13 mouse cellular contexts compared by ENCODE assay signal in genomic region chr5:113516119-113516872, GRCm38 (mm10). TPM values are rescaled to one million over a fixed set of nuclear protein-coding genes. Genes with fewer than 3 reads are reported as not detected.
DNase-seq lines count a peak whose midpoint lies in the region; ATAC-seq and TF ChIP-seq lines count a peak whose summit lies in the region.
"Had no signal": no experiment of that assay in that cellular context is flagged by ENCODE, and none has a peak within 500 bp of the region (broad histone marks: within the 10 kb centered on the region; RNA-seq: fewer than 3 reads in every experiment).

No protein-coding gene starts in this region.

- no peak overlapping the region for H3K27ac ChIP-seq in lung, embryonic 16.5 days (ENCODE audit: low read length)
- no peak overlapping the region for H3K27ac ChIP-seq in hindbrain, embryonic 16.5 days (ENCODE audit: low read depth, low read length)
- H3K27ac ChIP-seq: intestine, embryonic 15.5 days; left cerebral cortex, adult 2 months; liver, embryonic 13.5 days had no signal

- peak overlapping the region; percentile 13; the same call in 1 of the 2 replicates for H3K4me2 ChIP-seq in lung, embryonic 16.5 days (ENCODE audit: low read depth, low read length)
- H3K4me2 ChIP-seq in hindbrain, embryonic 16.5 days (ENCODE audit: low read length) = peak overlapping the region; percentile 4; the same call in 1 of the 2 replicates
- H3K4me2 ChIP-seq: liver, embryonic 13.5 days had no signal

- no peak overlapping the region for H3K4me3 ChIP-seq in lung, embryonic 16.5 days (ENCODE audit: low read length)
- H3K4me3 ChIP-seq in lung, adult 2 months (replicated peaks; ENCODE audit: extremely low read depth, low read depth, low read length) = no peak overlapping the region
- H3K4me3 ChIP-seq in hindbrain, embryonic 16.5 days (ENCODE audit: low read length) = no peak overlapping the region
- H3K4me3 ChIP-seq: intestine, embryonic 15.5 days; left cerebral cortex, adult 2 months; liver, embryonic 13.5 days had no signal

- H3K9ac ChIP-seq in lung, embryonic 16.5 days (ENCODE audit: low read length) = no peak overlapping the region
- no peak overlapping the region for H3K9ac ChIP-seq in hindbrain, embryonic 16.5 days (ENCODE audit: low read depth, low read length)
- H3K9ac ChIP-seq: intestine, embryonic 15.5 days; liver, embryonic 13.5 days had no signal

- no peaks in the 10 kb centered on the region for H3K27me3 ChIP-seq in lung, embryonic 16.5 days (ENCODE audit: control insufficient read depth, insufficient read depth, low read depth, low read length)
- H3K27me3 ChIP-seq in hindbrain, embryonic 16.5 days (replicated peaks; ENCODE audit: control insufficient read depth, insufficient read depth, low read length) = 0 out of 2 replicates have a peak, but pooled peaks cover 3% of the 10 kb centered on the region
- H3K27me3 ChIP-seq: intestine, embryonic 15.5 days; liver, embryonic 13.5 days; Patski had no signal

- WGBS in lung, embryonic 16.5 days = 29% methylated on average over 14 of the region's 14 CpGs
- WGBS in lung, adult 2 months = 37% methylated on average over 14 of the region's 14 CpGs
- WGBS in hindbrain, embryonic 16.5 days = 33% methylated on average over 14 of the region's 14 CpGs

- TF ChIP-seq CTCF in lung, adult 2 months (IDR thresholded peaks at IDR 0.05; ENCODE audit: insufficient read depth, low read length) = no peak

- no peak for TF ChIP-seq POLR2A in lung, adult 2 months (IDR thresholded peaks at IDR 0.05; ENCODE audit: borderline replicate concordance, extremely low read depth, low read depth, low read length)

- peak; percentile 35 for DNase-seq in embryo, embryonic 10 days (ENCODE audit: low spot score)
- no peak for DNase-seq in embryo, embryonic 10.5 days (ENCODE audit: low spot score)
- no peak for DNase-seq in lung, adult 2 months
- DNase-seq in frontal cortex, postnatal 25 days (ENCODE audit: low spot score in 2 of 2) = no peak
- DNase-seq in layer of hippocampus, postnatal 25 days (ENCODE audit: extremely low spot score in 1 of 2, low spot score in 1 of 2) = no peak
- no peak for DNase-seq in yolk sac, embryonic 10.5 days (ENCODE audit: low spot score)
- DNase-seq: liver, embryonic 13.5 days had no signal

- peak; percentile 16 for ATAC-seq in lung, embryonic 16.5 days (ENCODE audit: low read depth)
- ATAC-seq in hindbrain, embryonic 16.5 days = peak; percentile 10; the same call in 1 of the 2 replicates
- ATAC-seq: intestine, embryonic 15.5 days; Patski had no signal

- H3K36me3 ChIP-seq in lung, embryonic 16.5 days (ENCODE audit: control insufficient read depth, insufficient read depth, low read length) = no peaks in the 10 kb centered on the region
- H3K36me3 ChIP-seq in hindbrain, embryonic 16.5 days (ENCODE audit: control insufficient read depth, insufficient read depth, low read length) = no peaks in the 10 kb centered on the region
- H3K36me3 ChIP-seq: intestine, embryonic 15.5 days; liver, embryonic 13.5 days had no signal

- H3K4me1 ChIP-seq in lung, embryonic 16.5 days (replicated peaks; ENCODE audit: control insufficient read depth, insufficient read depth, low read length) = peaks cover 7% of the 10 kb centered on the region
- H3K4me1 ChIP-seq in lung, adult 2 months (ENCODE audit: control insufficient read depth, insufficient read depth, low read length) = no peaks in the 10 kb centered on the region
- peaks cover 6% of the 10 kb centered on the region for H3K4me1 ChIP-seq in hindbrain, embryonic 16.5 days (ENCODE audit: control insufficient read depth, insufficient read depth, low read depth, low read length)
- H3K4me1 ChIP-seq: liver, embryonic 13.5 days had no signal

- H3K9me3 ChIP-seq in lung, embryonic 16.5 days (ENCODE audit: control insufficient read depth, low read length) = no peaks in the 10 kb centered on the region
- no peaks in the 10 kb centered on the region for H3K9me3 ChIP-seq in hindbrain, embryonic 16.5 days (ENCODE audit: control insufficient read depth, low read length)
- H3K9me3 ChIP-seq: intestine, embryonic 15.5 days; liver, embryonic 13.5 days had no signal

RNA-seq across cellular contexts. Expression of gene Wscd2, which starts 26.2 kb away (rescaled TPM):
- 4.5 and 4.8 TPM in 2 replicates for polyA plus RNA-seq in lung, embryonic 16.5 days (2015; fragmentation: Nextera tagmentation; extraction: Ambion mirVana)
- 3.9 and 4.9 TPM in 2 replicates for polyA plus RNA-seq in lung, adult 2 months (2012; rRNA removed)
- polyA plus RNA-seq in hindbrain, embryonic 16.5 days (2015; fragmentation: Nextera tagmentation; extraction: Ambion mirVana) = 13.3 and 14.5 TPM in 2 replicates
- total RNA-seq in layer of hippocampus, postnatal 25 days (2021) = 10 to 100 TPM; 84.5 to 89.7 TPM
- polyA plus RNA-seq: C2C12 had no signal
